ENCODE assay signal across 10 mouse cellular contexts in the genomic region with DNA sequence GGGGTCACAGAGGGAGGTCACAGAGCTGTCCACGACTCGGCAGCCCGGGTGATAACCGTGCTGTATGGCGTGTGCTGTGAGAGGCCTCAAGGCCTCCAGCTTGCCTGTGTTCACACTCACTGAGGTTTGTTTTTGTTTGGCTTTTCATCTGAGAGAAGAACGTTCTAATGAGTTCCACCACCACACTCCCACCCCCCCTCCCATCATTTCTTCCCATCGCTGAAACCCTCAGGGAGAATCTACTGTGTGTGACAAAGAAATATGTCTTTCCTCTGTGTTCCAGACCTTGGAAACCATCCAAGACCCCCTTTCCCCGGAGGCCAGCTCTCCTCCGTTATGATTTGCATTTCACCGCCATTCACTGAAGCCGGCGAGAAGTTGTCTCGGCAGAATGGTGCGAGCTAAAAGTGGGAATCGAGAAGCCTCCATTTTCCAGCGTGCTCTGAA.
DNase-seq lines count a peak whose midpoint lies in the region; ATAC-seq and TF ChIP-seq lines count a peak whose summit lies in the region.
"Had no signal": no experiment of that assay in that cellular context is flagged by ENCODE, and none has a peak within 500 bp of the region (broad histone marks: within the 10 kb centered on the region; RNA-seq: fewer than 3 reads in every experiment).

No protein-coding gene starts in this region.

- H3K27me3 ChIP-seq in kidney, postnatal 0 days (ENCODE audit: insufficient read depth, low read length) = no peaks in the 10 kb centered on the region
- 0 out of 2 replicates have a peak, but pooled peaks cover 5% of the 10 kb centered on the region for H3K27me3 ChIP-seq in embryonic facial prominence, embryonic 14.5 days (replicated peaks; ENCODE audit: control insufficient read depth, insufficient read depth, low read length)
- peaks cover 37% of the 10 kb centered on the region for H3K27me3 ChIP-seq in midbrain, embryonic 12.5 days
- H3K27me3 ChIP-seq: liver, embryonic 13.5 days had no signal

- TF ChIP-seq CTCF in kidney, postnatal 0 days (IDR thresholded peaks at IDR 0.05; ENCODE audit: low read depth) = no peak

- no peak overlapping the region for H3K4me3 ChIP-seq in kidney, postnatal 0 days (replicated peaks; ENCODE audit: low read depth, low read length)
- H3K4me3 ChIP-seq in embryonic facial prominence, embryonic 14.5 days (ENCODE audit: low read depth, low read length) = peak overlapping the region; percentile 6; the same call in 1 of the 2 replicates
- no peak overlapping the region for H3K4me3 ChIP-seq in midbrain, embryonic 12.5 days
- H3K4me3 ChIP-seq: layer of hippocampus, adult 2 months; liver, embryonic 13.5 days had no signal

- 40% methylated on average over 16 of the region's 16 CpGs for WGBS in kidney, postnatal 0 days
- WGBS in embryonic facial prominence, embryonic 14.5 days = 19% methylated on average over 16 of the region's 16 CpGs
- 63% methylated on average over 16 of the region's 16 CpGs for WGBS in midbrain, embryonic 12.5 days

- DNase-seq in cerebellum, postnatal 10 days = peak; percentile 59 to 66
- no peak for DNase-seq in cerebellum, adult 9-11 months
- peak; percentile 15 for DNase-seq in kidney, postnatal 0 days (ENCODE audit: low spot score)
- DNase-seq in kidney, postnatal 36 days = no peak
- peak; percentile 80 for DNase-seq in embryonic facial prominence, embryonic 14.5 days (ENCODE audit: low spot score)
- no peak for DNase-seq in frontal cortex, adult 2 months (ENCODE audit: extremely low spot score in 1 of 2, low spot score in 1 of 2)
- DNase-seq in cerebellum, postnatal 25 days = no peak
- DNase-seq: liver, embryonic 13.5 days had no signal

- no peaks in the 10 kb centered on the region for H3K9me3 ChIP-seq in kidney, postnatal 0 days (replicated peaks; ENCODE audit: low read length)
- H3K9me3 ChIP-seq in embryonic facial prominence, embryonic 14.5 days (ENCODE audit: control insufficient read depth, low read length) = no peaks in the 10 kb centered on the region
- H3K9me3 ChIP-seq in midbrain, embryonic 12.5 days = no peaks in the 10 kb centered on the region
- H3K9me3 ChIP-seq: liver, embryonic 13.5 days had no signal

- no peaks in the 10 kb centered on the region for H3K4me1 ChIP-seq in kidney, postnatal 0 days (replicated peaks; ENCODE audit: insufficient read depth, low read length)
- peaks cover 11% of the 10 kb centered on the region for H3K4me1 ChIP-seq in embryonic facial prominence, embryonic 14.5 days (ENCODE audit: control insufficient read depth, insufficient read depth, low read length)
- peaks cover 18% of the 10 kb centered on the region for H3K4me1 ChIP-seq in midbrain, embryonic 12.5 days
- H3K4me1 ChIP-seq: liver, embryonic 13.5 days had no signal

- peak overlapping the region; percentile 37; the same call in 1 of the 2 replicates for H3K4me2 ChIP-seq in kidney, postnatal 0 days (ENCODE audit: low read length)
- H3K4me2 ChIP-seq in embryonic facial prominence, embryonic 14.5 days (ENCODE audit: low read depth, low read length) = peak overlapping the region; percentile 42
- H3K4me2 ChIP-seq in midbrain, embryonic 12.5 days (replicated peaks) = no peak overlapping the region
- H3K4me2 ChIP-seq: liver, embryonic 13.5 days had no signal

- no peak overlapping the region for H3K27ac ChIP-seq in kidney, postnatal 0 days
- H3K27ac ChIP-seq in embryonic facial prominence, embryonic 14.5 days (replicated peaks; ENCODE audit: low read depth, low read length) = peak overlapping the region; percentile 31
- no peak overlapping the region for H3K27ac ChIP-seq in midbrain, embryonic 12.5 days (replicated peaks)
- H3K27ac ChIP-seq: layer of hippocampus, adult 2 months; liver, embryonic 13.5 days had no signal

- H3K9ac ChIP-seq in kidney, postnatal 0 days (ENCODE audit: low read depth, low read length) = no peak overlapping the region
- H3K9ac ChIP-seq in embryonic facial prominence, embryonic 14.5 days (ENCODE audit: low read depth, low read length) = no peak overlapping the region; the same call in 1 of the 2 replicates
- no peak overlapping the region for H3K9ac ChIP-seq in midbrain, embryonic 12.5 days (replicated peaks)
- H3K9ac ChIP-seq: liver, embryonic 13.5 days had no signal

- no peaks in the 10 kb centered on the region for H3K36me3 ChIP-seq in kidney, postnatal 0 days (ENCODE audit: insufficient read depth, low read length)
- H3K36me3 ChIP-seq in embryonic facial prominence, embryonic 14.5 days (ENCODE audit: control insufficient read depth, insufficient read depth, low read length) = no peaks in the 10 kb centered on the region
- no peaks in the 10 kb centered on the region for H3K36me3 ChIP-seq in midbrain, embryonic 12.5 days
- H3K36me3 ChIP-seq: liver, embryonic 13.5 days had no signal

- no peak for ATAC-seq in kidney, postnatal 0 days (replicated peaks; ENCODE audit: low FRiP score, low read depth)
- ATAC-seq in embryonic facial prominence, embryonic 14.5 days (ENCODE audit: low read depth) = peak; percentile 31; the same call in 1 of the 2 replicates
- ATAC-seq in midbrain, embryonic 12.5 days (ENCODE audit: low FRiP score, low read depth) = peak; percentile 35; the same call in 1 of the 2 replicates

Comparison
In these comparisons a context has a peak if more than half of its experiments do, and no peak if none do; other contexts are left out.
1. DNase-seq: peak in cerebellum, postnatal 10 days (2 of 2), kidney, postnatal 0 days (single experiment) and embryonic facial prominence, embryonic 14.5 days (single experiment); none in cerebellum, adult 9-11 months (single experiment), kidney, postnatal 36 days (0 of 2), frontal cortex, adult 2 months (0 of 2) and cerebellum, postnatal 25 days (0 of 2).